In the genomic region with DNA sequence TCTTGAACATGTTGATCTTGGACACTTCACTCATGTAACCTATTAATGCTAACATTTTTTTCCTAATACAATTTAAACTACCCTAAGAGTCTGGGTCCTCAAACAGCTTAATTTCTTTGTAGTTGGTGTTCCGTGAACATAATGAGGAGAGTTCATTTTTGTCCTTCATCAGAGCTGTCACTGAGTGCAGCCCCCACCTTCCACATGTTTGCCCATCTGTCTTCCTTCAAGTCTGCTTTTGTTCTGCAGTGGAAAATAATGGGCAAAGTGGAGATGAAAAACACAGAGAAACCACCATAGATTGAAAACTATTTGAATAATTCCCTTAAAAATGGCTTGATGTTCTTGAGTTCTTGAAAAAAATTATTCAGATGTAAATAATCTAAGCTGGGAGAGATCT, we compare ENCODE assay signal across 9 mouse cellular contexts.
"Had no signal": no experiment of that assay in that cellular context is flagged by ENCODE, and none has a peak within 500 bp of the region (broad histone marks: within the 10 kb centered on the region; RNA-seq: fewer than 3 reads in every experiment).

No protein-coding gene starts in this region.

- DNase-seq: kidney, adult 2 months; kidney, postnatal 25 days; liver, embryonic 13.5 days; lung, adult 2 months; lung, postnatal 14 days; lung, postnatal 4 days; midbrain, embryonic 14.5 days; right cerebral cortex, postnatal 4 days; thymus, postnatal 4 days had no signal
